Mouse (Mus musculus) frontal cortex, postnatal 25 days (tissue): ENCODE data around the gene Gad1.

Source experiments
- DNase-seq, 2 experiments: peaks; one replicate each; pipeline ENCODE4 v3.0.0; 2022; ENCODE audit warnings: low spot score in 2 of 2

Gene Gad1

DNA sequence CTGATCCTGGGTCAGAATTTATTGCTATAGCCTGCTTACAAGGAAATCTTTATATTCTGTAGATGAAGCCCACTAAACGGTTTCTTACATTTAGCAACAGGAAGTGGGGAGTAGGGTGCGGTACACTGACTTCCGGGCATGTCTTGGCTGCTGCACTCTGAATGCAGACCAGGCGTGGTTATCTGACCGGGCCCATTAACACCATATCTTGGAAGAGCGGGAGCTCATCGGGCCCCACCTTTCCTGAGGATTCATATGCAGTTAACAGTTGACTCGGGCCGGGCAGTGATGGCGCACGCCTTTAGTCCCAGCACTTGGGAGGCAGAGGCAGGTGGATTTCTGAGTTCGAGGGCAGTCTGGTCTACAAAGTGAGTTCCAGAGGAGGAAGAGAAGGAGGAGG lies 75.5 kb downstream of the Gad1 start:
- DNase-seq, result no peak

DNA sequence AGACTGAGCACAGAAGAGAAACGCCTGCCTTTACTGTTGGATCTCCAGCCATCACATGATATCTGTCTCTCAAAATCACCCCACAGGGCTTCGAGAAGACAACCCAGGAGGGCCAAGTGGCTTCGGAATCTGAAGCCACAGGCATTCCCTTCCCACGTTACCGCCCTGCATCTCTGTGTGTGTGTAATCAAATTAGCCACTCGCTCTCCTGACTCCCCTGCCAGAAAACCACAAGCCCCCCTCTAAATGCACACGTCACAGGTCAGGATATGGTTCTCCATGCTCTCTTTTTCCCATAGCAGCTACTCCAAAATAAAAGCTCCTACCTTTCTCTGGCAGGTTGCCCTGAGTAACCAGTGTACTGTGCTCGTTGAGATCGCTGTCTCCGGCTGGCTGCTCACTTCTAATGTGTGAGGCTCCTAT lies 76.5 kb downstream of the Gad1 start:
- no peak for DNase-seq

DNA sequence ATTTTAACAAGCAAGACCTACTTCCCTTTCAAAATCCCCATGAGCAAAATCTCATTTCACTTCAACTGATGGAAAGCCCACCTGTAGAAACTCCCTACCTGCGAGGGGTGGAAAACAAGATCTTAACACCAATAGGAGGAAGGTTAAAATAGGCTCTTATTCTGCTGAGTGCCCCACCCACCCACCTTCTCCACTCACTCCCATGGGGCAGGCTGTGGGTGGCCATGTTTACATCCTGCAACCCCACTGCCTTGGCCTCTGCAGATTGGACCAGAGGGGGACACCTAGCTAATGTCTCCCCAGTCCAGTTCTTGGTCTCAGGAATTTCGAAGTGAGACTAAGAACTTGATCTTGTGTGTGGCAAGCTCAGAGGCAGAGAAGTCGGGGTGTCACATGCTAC lies 77.0 kb downstream of the Gad1 start:
- DNase-seq, result no peak

DNA sequence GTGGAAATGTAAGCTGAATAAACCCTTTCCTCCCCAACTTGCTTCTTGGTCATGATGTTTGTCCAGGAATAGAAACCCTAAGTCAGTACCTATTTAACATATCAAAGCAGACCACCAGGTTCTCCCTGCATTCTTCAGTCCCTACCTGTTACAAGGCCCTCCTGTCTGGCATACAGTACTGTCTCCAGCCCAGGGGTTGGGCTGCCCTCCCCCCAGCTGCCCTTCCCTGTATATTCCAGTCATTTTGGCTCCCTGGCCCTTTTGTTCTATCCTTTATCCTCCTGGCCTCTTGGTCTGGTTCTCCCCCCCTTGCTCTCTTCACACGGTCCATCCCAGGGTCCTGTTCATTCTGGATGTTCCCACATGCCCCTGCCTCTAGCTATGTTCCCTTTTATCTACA lies 78.4 kb downstream of the Gad1 start:
- no peak for DNase-seq

DNA sequence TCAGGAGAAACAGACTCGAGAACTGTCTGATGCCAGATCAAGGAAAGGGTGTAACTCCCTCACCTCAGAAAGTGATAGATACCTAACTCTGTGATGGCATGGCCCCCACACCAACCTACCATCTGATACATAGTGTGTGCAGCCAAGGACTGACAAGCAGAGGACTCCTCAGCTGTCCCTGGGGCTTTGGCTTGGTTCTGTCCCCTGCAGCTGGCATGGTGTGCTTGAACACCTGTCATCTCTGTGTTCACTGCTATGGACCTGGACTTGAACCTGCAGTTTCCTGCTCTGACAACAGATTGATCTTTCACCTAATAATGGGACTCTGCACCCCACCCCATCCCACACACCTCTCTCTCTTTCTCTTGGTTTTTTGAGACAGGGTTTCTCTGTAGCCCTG lies 79.5 kb downstream of the Gad1 start:
- no peak for DNase-seq

DNA sequence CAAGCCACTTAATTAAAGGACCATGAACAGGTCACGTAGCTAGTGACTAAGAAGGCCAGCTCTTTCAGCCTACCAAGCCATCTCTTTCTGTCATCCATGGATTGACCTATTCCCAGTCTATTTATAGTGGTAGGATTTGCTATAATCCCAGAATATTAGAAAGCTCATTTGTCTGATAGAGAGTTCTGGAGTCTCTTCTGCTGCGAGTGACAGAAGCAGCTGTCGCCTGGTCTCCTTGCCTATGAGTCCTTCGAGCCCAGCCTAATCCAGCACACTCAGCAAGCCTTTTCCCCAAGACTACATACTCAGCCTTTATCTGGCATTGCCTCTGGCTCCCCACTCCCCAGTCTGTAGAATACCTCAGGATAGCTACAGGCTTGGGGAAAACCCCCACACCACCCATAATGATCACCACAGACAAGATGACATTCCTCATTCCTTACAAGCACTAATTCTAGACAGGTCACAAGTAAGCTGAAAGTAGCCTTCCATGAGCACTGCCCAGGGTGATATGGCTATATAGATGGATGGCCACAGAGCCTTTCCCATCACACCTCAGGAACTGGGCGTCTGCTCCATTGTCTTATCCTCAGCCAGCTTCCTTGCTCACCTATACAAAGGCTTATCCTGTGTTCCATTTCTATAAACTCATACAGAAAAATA lies 81.3 kb downstream of the Gad1 start:
- DNase-seq, result no peak

DNA sequence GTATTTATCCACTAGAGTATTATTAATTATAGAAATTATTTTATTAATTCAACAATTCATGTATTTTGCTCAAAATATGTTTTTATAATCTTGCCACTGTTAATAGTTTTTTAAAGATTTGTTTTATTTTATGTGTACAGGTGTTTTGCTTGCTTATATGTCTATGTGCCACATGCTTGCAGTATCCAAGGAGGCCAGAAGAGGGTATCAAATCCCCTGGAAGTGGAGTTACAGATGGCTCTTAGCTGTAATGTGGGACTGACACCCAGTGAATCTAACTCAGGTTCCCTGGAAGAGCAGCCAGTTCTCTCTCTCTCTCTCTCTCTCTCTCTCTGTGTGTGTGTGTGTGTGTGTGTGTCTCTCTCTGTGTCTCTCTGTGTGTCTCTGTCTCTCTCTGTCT lies 88.1 kb downstream of the Gad1 start:
- DNase-seq, result no peak

DNA sequence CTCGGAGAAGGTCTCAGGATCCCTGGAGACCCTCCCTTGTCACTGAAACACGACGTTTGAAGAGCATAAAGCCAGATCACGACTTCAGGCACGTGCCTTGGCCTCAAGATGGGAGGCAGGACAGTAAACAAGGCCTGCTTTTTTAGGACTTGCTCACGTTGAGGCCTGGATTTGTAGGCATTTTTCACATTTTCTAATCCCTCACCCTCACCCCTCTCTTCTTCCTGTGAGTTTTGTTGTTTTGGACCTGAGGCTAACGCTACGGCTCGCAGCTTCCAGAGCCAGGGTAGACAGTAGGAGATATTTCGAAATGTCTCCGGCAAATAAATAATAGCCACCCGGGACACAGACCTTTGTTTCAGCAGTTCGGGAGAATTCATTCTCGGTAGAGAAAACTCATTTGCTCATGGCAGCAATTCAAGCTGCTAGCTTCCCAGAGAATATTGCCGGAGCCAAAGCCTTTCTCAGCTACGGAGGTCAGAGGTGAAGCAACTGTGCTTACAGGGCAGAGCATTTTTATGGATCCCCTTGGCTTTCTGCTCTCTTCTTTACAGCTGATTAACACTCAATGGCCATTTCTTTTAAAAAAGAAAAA lies 90.2 kb downstream of the Gad1 start:
- no peak for DNase-seq

DNA sequence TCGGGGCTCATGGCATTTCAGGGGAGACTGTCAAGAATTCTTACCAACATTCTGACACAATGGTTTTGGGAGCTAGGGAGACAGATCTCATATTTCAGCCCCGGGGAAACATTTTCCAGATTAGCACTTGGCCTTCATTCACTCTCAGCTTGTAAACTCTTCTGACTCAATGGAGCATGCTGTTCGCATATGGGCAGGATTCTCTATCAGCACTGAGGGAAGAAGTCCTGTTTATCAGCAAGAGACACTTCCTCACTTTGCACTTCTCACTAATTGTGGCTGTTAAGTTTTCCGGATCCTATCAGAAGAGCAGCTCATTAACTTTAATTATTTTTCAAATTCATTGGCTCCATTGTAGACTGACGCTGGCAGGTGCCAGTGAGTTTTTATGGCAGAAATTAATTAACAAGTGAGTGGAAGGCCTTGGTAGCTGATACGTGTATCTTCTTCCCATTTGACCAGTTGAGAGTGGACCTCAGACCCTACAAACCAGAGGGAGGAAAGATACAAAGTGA lies 92.5 kb downstream of the Gad1 start:
- DNase-seq, result no peak

DNA sequence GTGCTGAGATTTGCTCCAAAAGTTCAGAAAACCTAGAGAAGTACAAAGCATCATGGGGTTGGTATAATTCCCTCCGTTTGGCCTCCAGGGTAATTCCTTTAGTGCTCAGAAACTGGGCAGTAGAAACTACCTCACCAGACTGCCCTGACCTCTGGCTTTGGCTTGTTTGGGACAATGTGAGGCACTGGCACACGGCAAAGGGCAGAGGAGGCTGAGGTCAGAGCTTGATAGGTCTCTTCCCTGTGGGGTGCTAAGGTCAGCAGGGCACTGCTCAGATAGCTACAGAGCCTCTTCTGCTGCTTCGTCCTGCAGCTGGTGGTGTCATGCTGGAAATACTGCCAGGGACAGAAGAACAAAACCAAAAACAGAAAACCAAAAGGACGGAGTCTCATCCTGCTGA lies 94.8 kb downstream of the Gad1 start:
- DNase-seq, result no peak

DNA sequence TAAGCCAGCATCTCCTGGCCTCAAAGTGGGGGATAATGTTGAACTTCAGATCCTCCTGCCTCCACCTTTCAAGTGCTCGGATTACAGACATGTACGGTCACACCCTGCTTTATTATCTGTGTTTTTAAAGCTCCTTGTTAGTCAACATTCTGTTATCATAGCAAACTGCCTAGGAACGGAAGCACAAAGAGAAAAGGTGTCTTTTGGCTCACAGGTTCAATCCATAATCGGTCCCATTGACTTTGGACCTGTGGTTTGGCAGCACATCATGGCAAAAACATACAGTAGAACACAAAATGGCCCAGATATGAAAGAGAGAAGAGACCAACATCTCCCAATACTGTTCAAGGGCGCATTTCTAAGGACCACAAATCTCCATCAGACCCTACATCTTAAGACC lies 95.4 kb downstream of the Gad1 start:
- no peak for DNase-seq

DNA sequence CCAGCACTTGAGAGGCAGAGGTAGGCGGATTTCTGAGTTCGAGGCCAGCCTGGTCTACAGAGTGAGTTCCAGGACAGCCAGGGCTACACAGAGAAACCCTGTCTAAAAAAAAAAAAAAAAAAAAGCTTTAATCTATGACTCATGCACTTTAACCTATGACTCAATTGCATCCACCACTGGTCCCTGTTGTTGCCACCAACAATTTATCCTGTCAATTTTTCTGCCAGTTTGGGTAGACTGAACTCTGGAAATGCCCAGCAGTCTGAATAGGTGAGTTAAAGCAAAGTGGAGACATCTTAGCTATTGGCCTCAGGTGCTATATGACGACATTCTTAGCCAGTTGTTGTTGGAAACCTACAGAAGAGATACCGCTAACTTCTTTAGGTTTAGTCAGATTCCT lies 96.6 kb downstream of the Gad1 start:
- no peak for DNase-seq
